Mouse (Mus musculus) heart, postnatal 25 days (tissue): Measurements from ENCODE around the gene Atg7. TPM values are rescaled to one million over a fixed set of nuclear protein-coding genes. Genes with fewer than 3 reads are reported as not detected.

Source experiments
- total RNA-seq, 2 experiments: library from RNA; stranded (reverse); gene quantifications; 2 replicates each; pipeline ENCODE4 v1.2.3; 2021

The Atg7 gene
- total RNA-seq, 2 experiments from 2014 or later = 9.5 to 10.8 TPM

Other genes starting within 250 kb of the Atg7 start
- gene Hrh1, start 245.2 kb upstream of the Atg7 start, total RNA-seq = under 1 TPM; 0.29 to 0.42 TPM